Mouse (Mus musculus) lung, postnatal 10 days (tissue): ENCODE data around the gene Gm3500.
"Not testable (repeated sequence)": the region's sequence is repeated elsewhere in the genome, so short reads cannot be mapped to it uniquely, and the experiment has no call there.

Source experiments
- DNase-seq: peaks from one replicate; pipeline ENCODE4 v3.0.0; 2021

Gm3500 gene

GRCm38 (mm10) chr14:5388949-5389348 lies at the start of gene Gm3500:
TSS of gene Gm3500 (minus strand) at chr14:5389049.
- DNase-seq, result not testable (repeated sequence)

GRCm38 (mm10) chr14:5334828-5335227 lies 54.0 kb downstream of the Gm3500 start, which contains the start of gene Gm3542:
TSS of gene Gm3542 (minus strand) at chr14:5334928.
- DNase-seq, result not testable (repeated sequence)
